ENCODE assay signal across 9 mouse cellular contexts in genomic region chr2:156705473-156705872, GRCm38 (mm10).
DNase-seq lines count a peak whose midpoint lies in the region; ATAC-seq and TF ChIP-seq lines count a peak whose summit lies in the region.
"Had no signal": no experiment of that assay in that cellular context is flagged by ENCODE, and none has a peak within 500 bp of the region (broad histone marks: within the 10 kb centered on the region; RNA-seq: fewer than 3 reads in every experiment).

No protein-coding gene starts in this region.

- no peaks in the 10 kb centered on the region for H3K9me3 ChIP-seq in liver, embryonic 12.5 days (replicated peaks)
- no peaks in the 10 kb centered on the region for H3K9me3 ChIP-seq in liver, embryonic 11.5 days (ENCODE audit: control insufficient read depth, low read length)
- H3K9me3 ChIP-seq in stomach, postnatal 0 days (ENCODE audit: control insufficient read depth, low read length) = no peaks in the 10 kb centered on the region
- H3K9me3 ChIP-seq: embryonic facial prominence, embryonic 12.5 days had no signal

- H3K27ac ChIP-seq in liver, embryonic 12.5 days = no peak overlapping the region
- no peak overlapping the region for H3K27ac ChIP-seq in liver, embryonic 11.5 days (ENCODE audit: low read depth, low read length)
- H3K27ac ChIP-seq in stomach, postnatal 0 days (replicated peaks) = no peak overlapping the region
- H3K27ac ChIP-seq: embryonic facial prominence, embryonic 12.5 days had no signal

- TF ChIP-seq EP300 in stomach, postnatal 0 days (optimal IDR thresholded peaks at IDR 0.05) = no peak

- DNase-seq in liver = peak; percentile 82
- DNase-seq in cerebellum, adult 9-11 months = peak; percentile 78
- DNase-seq in frontal cortex, postnatal 25 days (ENCODE audit: low spot score in 2 of 2) = peak; percentile 79 to 87
- peak; percentile 82 for DNase-seq in kidney, adult 9 months
- peak; percentile 80 for DNase-seq in liver, embryonic 11.5 days (ENCODE audit: low spot score)
- DNase-seq in natural killer cell, adult 2 months (ENCODE audit: low spot score in 2 of 2) = peak; percentile 67 to 73
- DNase-seq in stomach, postnatal 0 days (ENCODE audit: low spot score) = peak; percentile 86

- H3K9ac ChIP-seq in liver, embryonic 12.5 days = no peak overlapping the region
- H3K9ac ChIP-seq in liver, embryonic 11.5 days (ENCODE audit: low read depth, low read length) = no peak overlapping the region
- no peak overlapping the region for H3K9ac ChIP-seq in stomach, postnatal 0 days (ENCODE audit: low read length)
- H3K9ac ChIP-seq: embryonic facial prominence, embryonic 12.5 days had no signal

- H3K4me3 ChIP-seq in liver, embryonic 12.5 days = no peak overlapping the region
- H3K4me3 ChIP-seq in liver, embryonic 11.5 days (ENCODE audit: low read depth, low read length) = no peak overlapping the region
- H3K4me3 ChIP-seq in stomach, postnatal 0 days (ENCODE audit: low read depth, low read length) = no peak overlapping the region
- H3K4me3 ChIP-seq: embryonic facial prominence, embryonic 12.5 days had no signal

- 21% methylated on average over 6 of the region's 6 CpGs for WGBS in liver, embryonic 12.5 days (ENCODE audit: insufficient replicate concordance)
- 20% methylated on average over 6 of the region's 6 CpGs for WGBS in liver, embryonic 11.5 days
- 18% methylated on average over 6 of the region's 6 CpGs for WGBS in stomach, postnatal 0 days

- no peaks in the 10 kb centered on the region for H3K36me3 ChIP-seq in liver, embryonic 12.5 days
- H3K36me3 ChIP-seq in liver, embryonic 11.5 days (ENCODE audit: control insufficient read depth, insufficient read depth, low read length) = no peaks in the 10 kb centered on the region
- no peaks in the 10 kb centered on the region for H3K36me3 ChIP-seq in stomach, postnatal 0 days (ENCODE audit: control insufficient read depth, insufficient read depth, low read length)
- H3K36me3 ChIP-seq: embryonic facial prominence, embryonic 12.5 days had no signal

- TF ChIP-seq CTCF in stomach, postnatal 0 days (IDR thresholded peaks at IDR 0.05; ENCODE audit: low read depth) = peak; percentile 99

- H3K27me3 ChIP-seq in liver, embryonic 12.5 days (replicated peaks) = peaks cover 32% of the 10 kb centered on the region
- H3K27me3 ChIP-seq in liver, embryonic 11.5 days (replicated peaks; ENCODE audit: control insufficient read depth, insufficient read depth, low read length) = peaks cover 4% of the 10 kb centered on the region
- H3K27me3 ChIP-seq in stomach, postnatal 0 days (ENCODE audit: control insufficient read depth, insufficient read depth, low read length) = no peaks in the 10 kb centered on the region

- no peak for ATAC-seq in liver, embryonic 12.5 days
- ATAC-seq in liver, embryonic 11.5 days (replicated peaks; ENCODE audit: low FRiP score) = no peak
- ATAC-seq in stomach, postnatal 0 days (ENCODE audit: low FRiP score, low TSS enrichment) = no peak

- H3K4me2 ChIP-seq in liver, embryonic 12.5 days = no peak overlapping the region
- no peak overlapping the region for H3K4me2 ChIP-seq in liver, embryonic 11.5 days
- no peak overlapping the region for H3K4me2 ChIP-seq in stomach, postnatal 0 days (replicated peaks; ENCODE audit: low read depth)
- H3K4me2 ChIP-seq: embryonic facial prominence, embryonic 12.5 days had no signal

- H3K4me1 ChIP-seq in liver, embryonic 12.5 days = no peaks in the 10 kb centered on the region
- no peaks in the 10 kb centered on the region for H3K4me1 ChIP-seq in liver, embryonic 11.5 days (replicated peaks; ENCODE audit: control insufficient read depth, insufficient read depth, low read length)
- H3K4me1 ChIP-seq in stomach, postnatal 0 days (replicated peaks; ENCODE audit: control insufficient read depth, insufficient read depth) = no peaks in the 10 kb centered on the region
- H3K4me1 ChIP-seq: embryonic facial prominence, embryonic 12.5 days had no signal
